Mouse (Mus musculus) embryonic stem cell, embryonic (primary cell): ENCODE results near the gene BC117090.
"Not testable (repeated sequence)": the region's sequence is repeated elsewhere in the genome, so short reads cannot be mapped to it uniquely, and the experiment has no call there.

ENCODE experiments used
- CTCF ChIA-PET, 4 experiments: fragments of 300-600 bp in 2 of 4; fragments of 350-600 bp in 2 of 4; sonication (Branson Sonifier 250); formaldehyde crosslinking; loops; one replicate each; lab custom pipeline; 2022; ENCODE audit warnings: inconsistent platforms in 2 of 4; lab: Charles Lee
- POLR2A ChIA-PET, 4 experiments: fragments of 300-600 bp in 2 of 4; fragments of 350-600 bp in 2 of 4; sonication (Branson Sonifier 250); formaldehyde crosslinking; loops; one replicate each; lab custom pipeline; 2022; ENCODE audit warnings: antibody characterized with exemption in 4 of 4, inconsistent platforms in 1 of 4; lab: Charles Lee

Gene BC117090

DNA sequence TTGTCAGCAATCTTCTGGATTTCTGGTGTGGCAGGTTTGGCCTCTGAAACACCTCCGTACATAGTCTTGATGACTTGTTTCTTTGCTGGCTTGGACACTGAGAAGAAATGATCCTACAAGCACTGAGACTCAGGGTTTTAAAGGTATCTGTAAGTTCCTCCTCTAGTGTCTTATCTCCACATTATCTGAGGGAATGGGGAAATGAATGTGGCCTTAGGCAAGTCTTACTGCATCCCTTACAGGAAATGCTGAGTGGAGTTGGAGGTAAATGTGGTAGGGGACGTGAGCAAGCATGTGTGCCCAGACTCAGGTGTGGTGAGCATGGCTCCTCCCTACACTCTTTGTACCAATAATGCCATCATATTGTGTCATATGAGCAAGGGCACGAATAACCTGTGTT is at the start of gene BC117090:
Gene BC117090, minus strand, starts transcription at position 101 of the 400 bp plus-strand sequence.
- ChIA-PET POLR2A (no interaction called here), CTCF (no interaction called here)

DNA sequence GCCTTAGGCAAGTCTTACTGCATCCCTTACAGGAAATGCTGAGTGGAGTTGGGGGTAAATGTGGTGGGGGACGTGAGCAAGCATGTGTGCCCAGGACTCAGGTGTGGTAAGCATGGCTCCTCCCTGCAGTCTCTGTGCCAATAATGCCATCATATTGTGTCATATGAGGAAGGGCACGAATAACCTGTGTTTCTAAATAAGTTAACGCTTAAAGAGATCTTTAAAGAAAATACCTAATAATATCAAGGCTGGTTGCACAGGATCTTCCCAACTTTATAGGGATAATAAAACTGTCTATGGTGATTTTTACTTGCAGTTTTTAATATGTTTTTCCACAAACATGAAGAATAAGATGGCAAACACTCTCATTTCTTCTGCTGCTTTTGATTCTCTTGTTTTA is 33.5 kb upstream of the BC117090 start, which contains the start of gene BC100530:
Gene BC100530, minus strand, starts transcription at position 101 of the 400 bp plus-strand sequence.
- CTCF ChIA-PET, POLR2A ChIA-PET: not testable (repeated sequence)

DNA sequence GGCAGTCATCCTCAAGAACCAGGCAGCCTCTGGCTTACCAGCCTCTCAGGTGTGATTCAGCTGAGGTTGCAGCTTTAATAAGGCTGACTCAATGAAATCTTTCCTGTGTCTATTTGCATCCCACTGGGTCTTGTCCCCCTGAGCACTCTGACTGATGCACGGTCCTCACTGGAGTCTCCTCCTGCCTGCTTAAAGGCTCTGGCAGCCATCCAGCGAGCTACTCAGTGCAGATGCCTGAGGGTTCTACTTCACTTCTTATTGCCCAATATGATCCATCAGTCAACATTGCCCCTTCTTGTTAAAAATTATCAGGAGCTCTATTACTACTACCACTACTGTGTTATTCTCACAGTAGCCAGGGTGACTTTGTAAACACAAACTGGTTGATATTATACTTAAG is 3.0 kb upstream of the BC117090 start:
- POLR2A ChIA-PET, result no interaction called here
- CTCF ChIA-PET, result no interaction called here

DNA sequence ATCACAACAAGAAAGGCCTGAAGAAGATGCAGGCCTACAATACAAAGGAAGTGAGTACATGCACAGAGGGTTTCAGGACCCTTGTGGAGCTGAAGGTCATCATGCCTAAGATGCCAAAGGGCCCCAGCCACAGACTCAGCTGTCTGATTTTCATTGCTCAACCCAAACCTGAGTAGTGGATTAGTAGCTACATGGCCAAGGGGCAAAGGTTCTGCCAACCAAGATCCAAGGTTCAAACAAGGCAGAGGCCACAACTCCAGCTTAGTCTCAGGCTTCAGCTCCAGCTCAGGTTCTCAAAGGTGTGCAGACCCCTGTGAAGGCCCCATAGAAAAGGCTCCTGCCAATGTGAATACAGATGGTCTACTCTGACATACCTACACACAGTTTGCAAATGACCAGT is 14.8 kb downstream of the BC117090 start:
- POLR2A ChIA-PET, result interaction anchor here in 1 of 4 experiments (0.6 kb wide), 1 partner anchor 25 kb away, joined by 3 read pairs; no protein-coding TSS in a partner anchor
- CTCF ChIA-PET, result no interaction called here

DNA sequence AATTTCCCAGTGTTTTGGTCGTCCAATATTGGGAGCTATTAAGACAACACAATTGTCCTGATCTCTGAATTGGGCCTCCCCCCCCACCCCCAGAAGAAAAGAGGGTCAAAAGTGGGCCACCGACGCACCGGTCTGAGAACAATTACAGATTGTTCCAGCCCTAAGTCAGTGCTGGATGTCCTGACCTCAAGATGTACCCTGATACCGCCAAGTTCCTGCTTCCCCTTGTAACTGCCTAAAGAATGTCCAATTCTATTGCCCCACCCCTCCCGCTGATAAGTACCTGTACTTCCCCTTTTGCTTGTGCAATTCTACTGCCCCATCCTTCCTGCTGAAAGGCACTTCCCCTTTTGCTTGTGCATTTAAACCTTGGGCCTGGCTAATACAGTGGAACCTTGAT is 18.0 kb downstream of the BC117090 start:
- CTCF ChIA-PET, result not testable (repeated sequence)

DNA sequence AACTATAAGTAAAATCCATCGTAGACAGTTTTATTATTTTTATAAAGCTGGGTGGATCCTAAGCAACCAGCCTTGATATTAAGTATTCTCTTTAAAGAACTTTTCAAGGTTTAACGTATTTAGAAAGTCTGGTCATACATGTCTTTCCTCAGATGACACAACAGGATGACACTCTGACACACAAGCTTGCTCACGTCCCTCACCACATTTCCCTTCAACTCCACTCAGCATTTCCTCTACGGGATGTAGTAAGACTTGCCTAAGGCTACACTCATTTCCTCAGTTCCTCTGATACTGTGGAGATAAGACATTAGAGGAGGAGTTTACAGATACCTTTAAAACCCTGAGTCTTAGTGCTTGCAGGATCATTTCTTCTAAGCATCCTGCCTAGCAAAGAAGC is 26.5 kb downstream of the BC117090 start:
- POLR2A ChIA-PET, result no interaction called here
- CTCF ChIA-PET, result no interaction called here

More for the DNA sequence above, 18.0 kb downstream of the BC117090 start:
- POLR2A ChIA-PET, result not testable (repeated sequence)

DNA sequence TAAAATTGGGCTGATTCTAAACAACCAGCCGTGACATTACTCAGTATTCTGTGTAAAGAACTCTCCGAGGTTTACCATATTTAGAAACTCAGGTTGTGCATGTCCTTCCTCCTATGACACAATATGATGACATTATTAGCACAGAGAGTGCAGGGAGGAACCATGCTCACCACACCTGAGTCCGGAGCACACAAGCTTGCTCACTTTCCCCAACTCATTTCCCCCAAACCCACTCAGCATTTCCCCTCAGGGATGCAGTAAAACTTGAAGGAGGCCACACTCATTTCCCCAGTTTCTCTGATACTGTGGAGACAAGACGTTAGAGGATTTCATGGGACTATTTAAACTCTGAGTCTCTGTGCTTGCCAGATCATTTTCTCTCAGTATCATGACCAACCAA is 45.0 kb downstream of the BC117090 start:
- POLR2A ChIA-PET, result no interaction called here
- CTCF ChIA-PET, result no interaction called here

DNA sequence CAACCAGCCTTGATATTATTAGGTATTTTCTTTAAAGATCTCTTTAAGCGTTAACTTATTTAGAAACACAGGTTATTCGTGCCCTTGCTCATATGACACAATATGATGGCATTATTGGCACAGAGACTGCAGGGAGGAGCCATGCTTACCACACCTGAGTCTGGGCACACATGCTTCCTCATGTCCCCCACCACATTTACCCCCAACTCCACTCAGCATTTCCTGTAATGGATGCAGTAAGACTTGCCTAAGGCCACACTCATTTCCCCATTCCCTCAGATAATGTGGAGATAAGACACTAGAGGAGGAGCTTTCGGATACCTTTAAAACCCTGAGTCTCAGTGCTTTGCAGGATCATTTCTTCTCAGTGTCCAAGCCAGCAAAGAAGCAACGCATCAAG is 57.3 kb downstream of the BC117090 start, which contains the start of gene Stfa1:
Gene Stfa1, plus strand, starts transcription at position 156 of the 400 bp plus-strand sequence.
- CTCF ChIA-PET, POLR2A ChIA-PET: not testable (repeated sequence)
